Mouse (Mus musculus) retina, adult 2 months (tissue): ENCODE results near the gene Mtor.

Experiments used
- DNase-seq: peaks from one replicate; pipeline ENCODE4 v3.0.0-alpha.2; 2012; ENCODE audit warnings: low read depth, low spot score

Mtor gene

DNA sequence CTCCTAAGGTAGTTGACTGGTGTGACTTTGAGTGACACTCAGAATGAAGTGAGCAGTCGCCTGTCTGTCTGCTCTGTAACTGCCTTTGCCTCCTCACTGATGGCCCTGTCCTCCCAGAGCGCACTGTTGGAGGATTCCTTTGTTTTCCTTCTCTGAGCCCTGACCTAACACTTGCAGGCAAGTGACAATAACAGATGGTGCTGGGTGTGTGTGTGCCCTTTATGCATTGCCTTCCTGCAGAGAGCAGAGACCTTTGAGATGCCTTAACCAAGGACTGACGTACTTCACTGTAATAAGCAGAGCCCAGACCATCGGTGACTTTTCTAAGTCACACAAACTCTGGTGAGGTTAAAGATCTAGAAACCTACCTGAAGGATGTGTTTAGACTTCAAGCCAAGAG lies 82.9 kb downstream of the Mtor start:
- no peak for DNase-seq

- no peak for DNase-seq
Measured at GRCm38 (mm10) chr4:148532516-148532915, 84.1 kb downstream of the Mtor start.

- DNase-seq = no peak
Measured at GRCm38 (mm10) chr4:148533613-148534328, 85.4 kb downstream of the Mtor start.

DNA sequence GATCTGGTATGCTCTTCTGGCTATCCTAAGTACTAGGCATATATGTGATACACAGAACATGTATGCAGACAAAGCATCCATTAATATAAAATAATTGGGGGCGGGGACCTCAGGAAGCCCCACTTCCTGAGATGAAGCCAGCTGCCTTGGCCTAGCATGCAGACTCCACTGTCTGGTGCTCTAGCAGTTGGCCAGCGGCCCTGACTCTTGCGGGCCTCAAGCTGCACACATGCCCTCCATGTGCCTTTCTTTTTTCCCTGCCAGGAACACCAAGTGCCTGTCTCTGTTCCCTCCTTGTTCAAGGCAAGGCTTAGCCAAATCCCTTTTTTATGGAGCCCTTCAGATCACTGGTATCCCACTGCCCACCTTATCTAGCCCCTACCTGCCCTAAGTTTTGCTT lies 87.5 kb downstream of the Mtor start:
- DNase-seq = no peak

DNA sequence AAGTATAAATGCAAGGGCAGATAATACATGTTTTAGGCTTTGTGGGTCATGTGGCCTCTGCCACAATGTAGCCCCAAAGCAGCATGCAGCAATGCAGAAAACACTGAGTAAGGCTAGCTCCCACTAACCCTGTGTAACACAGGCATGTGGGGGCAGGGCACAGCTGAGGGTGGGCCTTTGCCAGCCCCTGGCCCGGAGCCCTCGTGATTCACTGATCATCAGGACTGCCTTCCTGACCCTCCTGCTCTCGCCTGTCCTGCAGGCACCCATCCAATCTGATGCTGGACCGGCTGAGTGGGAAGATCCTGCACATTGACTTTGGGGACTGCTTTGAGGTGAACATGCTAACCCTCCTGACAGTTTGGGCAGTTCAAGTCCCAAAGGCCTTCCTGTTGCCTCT lies 100.7 kb downstream of the Mtor start:
- DNase-seq = no peak

DNA sequence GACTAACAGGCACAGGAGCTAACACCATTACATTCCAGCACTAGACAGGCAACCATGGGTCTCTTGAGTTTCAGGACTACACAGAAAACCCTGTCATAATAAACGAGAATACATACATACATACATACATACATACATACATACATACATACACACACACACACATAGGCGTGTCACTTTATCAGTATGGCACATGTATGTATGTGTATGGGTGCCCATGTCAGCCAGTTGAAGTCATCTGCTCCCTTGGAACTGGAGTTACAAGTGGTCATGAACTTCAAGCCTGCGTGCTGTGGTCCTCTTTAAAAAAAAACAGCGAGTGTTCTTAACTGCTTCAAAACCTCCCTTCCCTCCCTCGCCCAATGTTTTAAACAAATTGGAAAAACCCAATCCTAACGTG lies 109.4 kb downstream of the Mtor start:
- DNase-seq = no peak

- peak; percentile 78 for DNase-seq
Measured at GRCm38 (mm10) chr4:148558297-148559000, 110.0 kb downstream of the Mtor start, which contains the start of gene Exosc10. Gene Exosc10 (plus strand): TSS chr4:148558429.

DNA sequence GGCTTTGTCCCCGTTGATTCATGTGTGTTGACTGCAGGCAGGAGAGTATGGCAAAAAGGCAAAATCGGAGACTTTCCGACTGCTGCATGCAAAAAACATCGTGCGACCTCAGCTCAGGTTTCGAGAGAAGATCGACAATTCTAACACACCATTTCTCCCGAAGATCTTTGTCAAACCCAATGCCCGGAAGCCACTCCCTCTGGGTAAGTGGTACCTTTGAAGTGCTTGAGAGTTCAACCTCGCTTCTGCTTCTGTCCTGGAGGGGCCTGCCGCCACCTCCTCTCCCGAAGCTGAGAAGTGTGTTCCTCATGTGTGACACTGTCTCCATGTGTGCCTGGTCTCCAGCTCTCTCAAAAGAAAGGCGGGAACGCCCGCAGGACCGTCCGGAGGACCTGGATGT lies 114.3 kb downstream of the Mtor start:
- no peak for DNase-seq

- no peak for DNase-seq
Measured at GRCm38 (mm10) chr4:148563595-148563994, 115.2 kb downstream of the Mtor start.

DNA sequence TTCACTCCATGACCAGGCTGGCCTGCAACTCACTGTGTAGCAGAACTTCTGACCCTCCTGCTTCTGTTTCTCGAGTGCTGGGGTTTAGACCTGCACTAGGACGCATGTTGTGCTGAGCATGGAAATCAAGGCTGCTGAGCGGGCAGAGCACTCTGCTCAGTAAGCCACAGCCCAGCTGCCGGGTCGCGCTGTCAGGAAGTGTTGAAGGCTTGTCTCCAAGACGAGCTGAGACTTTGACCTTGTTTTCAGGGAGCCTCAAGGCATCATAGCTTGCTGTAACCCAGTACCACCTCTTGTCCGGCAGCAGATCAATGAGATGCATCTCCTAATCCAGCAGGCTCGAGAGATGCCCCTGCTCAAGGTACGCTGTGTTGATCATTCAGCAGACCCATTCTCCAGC lies 121.7 kb downstream of the Mtor start:
- DNase-seq = no peak

GRCm38 (mm10) chr4:148570693-148571295 lies 122.4 kb downstream of the Mtor start:
- DNase-seq = no peak

GRCm38 (mm10) chr4:148573222-148573621 lies 124.8 kb downstream of the Mtor start:
- DNase-seq = no peak

DNA sequence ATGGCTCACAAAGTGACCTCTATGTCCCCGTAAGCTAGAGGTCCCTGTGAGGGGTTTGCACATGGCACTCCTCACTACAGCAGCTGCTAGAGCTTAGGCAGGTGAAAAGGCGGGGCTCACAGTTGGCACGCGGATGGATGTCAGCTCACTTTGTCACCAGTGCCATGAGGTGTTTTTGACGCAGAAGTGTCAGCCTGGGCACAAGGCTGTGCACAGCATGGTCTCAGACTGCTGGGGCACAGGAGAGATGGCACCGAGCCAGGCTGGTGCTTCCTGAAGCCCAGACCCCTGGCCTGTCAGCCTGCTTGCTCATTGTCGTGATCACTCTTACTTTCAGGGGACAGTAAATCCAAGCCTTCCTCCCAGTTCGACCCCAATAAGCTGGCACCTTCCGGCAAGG lies 132.4 kb downstream of the Mtor start:
- no peak for DNase-seq

DNA sequence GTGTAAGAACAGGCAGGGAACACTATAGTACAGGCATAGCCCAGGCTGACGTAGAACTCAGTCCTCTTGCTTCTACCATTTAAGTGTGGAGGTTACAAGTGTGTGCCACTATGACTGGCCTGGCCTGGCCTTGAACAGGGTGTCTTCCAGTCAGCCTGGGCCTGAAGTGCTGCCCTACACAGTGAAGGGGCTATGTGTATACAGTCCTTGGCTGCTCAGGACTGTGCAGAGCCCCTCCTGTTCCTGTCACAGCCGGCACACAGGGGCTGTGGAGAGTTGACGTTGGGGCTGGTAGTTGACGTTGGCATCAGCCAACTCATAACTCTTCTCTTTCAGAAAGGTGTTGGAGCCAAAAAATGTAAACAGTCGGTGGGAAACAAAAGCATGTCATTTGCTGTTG lies 133.0 kb downstream of the Mtor start:
- no peak for DNase-seq

DNA sequence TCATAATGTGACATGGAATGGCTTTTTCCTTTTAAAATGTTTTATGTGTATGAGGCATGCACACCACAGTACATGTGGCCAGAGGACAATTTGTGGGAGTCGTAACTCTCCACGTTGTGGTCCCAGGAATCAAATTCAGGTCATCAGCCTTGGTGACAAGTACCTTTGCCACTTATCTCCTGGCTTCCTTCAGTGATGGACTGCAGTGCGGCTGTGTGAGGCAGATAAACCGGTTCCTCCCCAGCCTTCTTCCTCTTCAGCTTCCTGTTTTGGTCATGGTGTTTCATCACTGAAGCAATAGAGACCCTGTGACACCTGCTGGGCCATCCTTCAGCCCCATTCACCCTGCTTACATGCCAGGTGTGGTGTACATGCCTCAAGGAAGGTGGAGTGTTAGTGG lies 134.8 kb downstream of the Mtor start:
- DNase-seq = no peak

- no peak for DNase-seq
Measured at GRCm38 (mm10) chr4:148586648-148587047, 138.2 kb downstream of the Mtor start.

- DNase-seq = no peak
Measured at GRCm38 (mm10) chr4:148588793-148589192, 140.4 kb downstream of the Mtor start.

GRCm38 (mm10) chr4:148589565-148589964 lies 141.2 kb downstream of the Mtor start:
- no peak for DNase-seq

- DNase-seq = no peak
Measured at GRCm38 (mm10) chr4:148590421-148591170, 142.2 kb downstream of the Mtor start.

DNA sequence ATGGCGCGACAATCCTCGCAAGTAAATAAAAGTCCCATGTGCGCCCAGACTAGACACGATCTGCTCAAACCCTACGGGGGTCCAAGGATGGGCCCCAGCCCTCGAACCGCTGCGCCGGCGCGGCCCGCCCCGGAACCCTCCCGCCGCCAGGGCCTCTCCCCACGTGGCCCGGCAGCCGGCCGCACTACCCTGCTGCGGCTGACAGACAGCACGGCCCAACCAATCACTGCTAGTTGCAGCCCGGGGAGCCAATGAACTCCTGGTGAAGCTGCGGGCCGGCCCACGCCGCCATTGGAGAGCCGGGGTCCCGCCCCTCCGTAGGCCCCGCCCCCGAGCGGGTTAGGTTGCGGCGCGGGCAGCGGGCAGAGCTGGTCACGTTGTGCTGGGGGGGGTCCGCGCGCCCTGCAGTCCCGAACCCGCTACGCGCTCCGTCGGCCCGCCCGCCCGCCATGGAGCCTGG lies 142.8 kb downstream of the Mtor start, which contains the start of gene Srm:
TSS of gene Srm (plus strand) at position 333 of the 460 bp plus-strand sequence.
- peak; percentile 91 for DNase-seq

GRCm38 (mm10) chr4:148591637-148592380 lies 143.4 kb downstream of the Mtor start:
- DNase-seq = no peak
